Mouse (Mus musculus) G1E (cell line): Measurements from ENCODE around the gene Mef2d.

ENCODE experiments used
- CTCF ChIP-seq: IDR thresholded peaks from 2 replicates; pipeline ENCODE4 v1.5.1; 2012; ENCODE audit warnings: low read depth, low read length, inconsistent platforms, mixed read lengths
- GATA1 ChIP-seq: IDR thresholded peaks from 2 replicates; pipeline ENCODE4 v1.6.1; 2012; ENCODE audit warnings: borderline replicate concordance, low read length, inconsistent platforms, mixed read lengths
- POLR2AphosphoS5 ChIP-seq: IDR thresholded peaks from 2 replicates; pipeline ENCODE4 v1.6.1; 2012; ENCODE audit warnings: low read depth, low read length, inconsistent platforms; ENCODE audit not compliant: insufficient replicate concordance
- TAL1 ChIP-seq: conservative IDR thresholded peaks from 2 replicates; pipeline ENCODE4 v1.6.1; 2012; ENCODE audit warnings: low read depth, low read length, inconsistent platforms, mixed read lengths

GRCm38 (mm10) chr3:88207451-88208100 lies 65.4 kb downstream of the Mef2d start:
- TF ChIP-seq CTCF, result no peak
- no peak for TF ChIP-seq TAL1
- no peak for TF ChIP-seq GATA1
- no peak for TF ChIP-seq POLR2AphosphoS5
